Mouse (Mus musculus): ENCODE data around the gene Eif1.
"Not testable (repeated sequence)": the region's sequence is repeated elsewhere in the genome, so short reads cannot be mapped to it uniquely, and the experiment has no call there.

The Eif1 gene

GRCm38 (mm10) chr11:100319492-100320171, at the start of gene Eif1:
Eif1 (plus strand) TSS chr11:100319885.
- DNase-seq (ENCODE audit: low spot score) = peak; percentile 99

GRCm38 (mm10) chr11:100271878-100272277, 47.8 kb upstream of the Eif1 start:
- no peak for DNase-seq (ENCODE audit: low spot score)

GRCm38 (mm10) chr11:100274719-100275118, 45.0 kb upstream of the Eif1 start:
- no peak for DNase-seq (ENCODE audit: low spot score)

DNA sequence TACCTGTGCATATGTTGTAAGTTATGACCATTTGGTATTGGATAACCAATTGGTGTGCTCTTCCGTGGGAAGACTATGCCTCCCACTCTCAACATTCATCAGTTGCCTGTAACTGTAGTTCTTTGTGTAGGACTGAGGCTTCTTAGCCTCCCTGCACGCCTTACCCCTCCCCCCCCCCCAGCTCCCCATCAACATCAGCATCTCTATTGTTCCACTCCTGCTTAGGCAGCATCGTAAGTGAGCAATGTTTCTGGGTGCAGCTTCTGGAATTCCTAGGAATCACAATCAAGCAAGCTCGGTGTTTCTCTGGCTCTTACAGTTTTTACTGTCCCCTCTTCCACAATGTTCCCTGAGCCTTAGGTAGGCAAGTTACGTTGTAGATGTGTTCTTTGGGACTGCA, 44.2 kb upstream of the Eif1 start:
- no peak for DNase-seq (ENCODE audit: low spot score)

DNA sequence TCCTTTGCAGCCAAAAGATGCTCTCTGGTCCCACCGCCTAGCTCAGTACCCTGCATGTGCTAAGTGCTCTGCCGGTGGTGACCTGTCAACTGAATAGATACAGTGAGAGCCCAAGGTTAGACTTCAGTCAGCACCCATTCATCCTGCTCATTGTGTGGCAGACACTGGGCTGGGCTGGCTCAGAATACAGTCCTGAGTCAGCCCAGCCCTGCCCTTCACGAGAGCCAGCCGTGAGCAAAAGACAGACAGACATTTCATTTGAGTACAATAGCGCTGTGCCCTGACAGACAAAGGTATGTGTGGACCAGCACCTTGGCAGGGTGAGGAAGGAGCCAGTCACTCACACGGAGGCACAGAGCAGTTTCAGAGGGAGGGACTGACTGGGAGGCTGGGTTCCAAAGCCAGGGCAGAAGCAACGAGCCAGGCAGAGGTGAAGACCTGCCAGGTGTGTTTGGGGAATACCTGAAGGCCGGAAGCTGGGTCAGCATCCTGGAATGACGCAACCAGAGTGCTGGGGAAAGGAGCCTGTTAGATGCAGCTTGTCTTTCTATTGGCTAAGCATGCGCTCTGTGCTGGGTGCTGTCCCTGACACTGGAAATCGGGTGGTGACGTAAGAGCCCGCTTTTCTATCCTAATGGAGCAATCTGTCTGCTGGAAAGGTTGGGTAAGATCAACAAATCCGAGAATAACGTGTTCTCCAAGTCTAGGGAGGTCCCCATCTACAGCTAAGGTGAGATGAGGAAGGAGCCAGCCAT, 41.8 kb upstream of the Eif1 start:
- no peak for DNase-seq (ENCODE audit: low spot score)

- no peak for DNase-seq (ENCODE audit: low spot score)
Observed at GRCm38 (mm10) chr11:100278759-100279158, 40.9 kb upstream of the Eif1 start.

- peak; percentile 73 for DNase-seq (ENCODE audit: low spot score)
Observed at GRCm38 (mm10) chr11:100281596-100282544, 37.8 kb upstream of the Eif1 start.

GRCm38 (mm10) chr11:100282549-100282948, 37.1 kb upstream of the Eif1 start:
- peak; percentile 38 for DNase-seq (ENCODE audit: low spot score)

- DNase-seq (ENCODE audit: low spot score) = no peak
Observed at GRCm38 (mm10) chr11:100284988-100285387, 34.7 kb upstream of the Eif1 start.

GRCm38 (mm10) chr11:100287024-100287423, 32.7 kb upstream of the Eif1 start:
- DNase-seq (ENCODE audit: low spot score) = no peak

DNA sequence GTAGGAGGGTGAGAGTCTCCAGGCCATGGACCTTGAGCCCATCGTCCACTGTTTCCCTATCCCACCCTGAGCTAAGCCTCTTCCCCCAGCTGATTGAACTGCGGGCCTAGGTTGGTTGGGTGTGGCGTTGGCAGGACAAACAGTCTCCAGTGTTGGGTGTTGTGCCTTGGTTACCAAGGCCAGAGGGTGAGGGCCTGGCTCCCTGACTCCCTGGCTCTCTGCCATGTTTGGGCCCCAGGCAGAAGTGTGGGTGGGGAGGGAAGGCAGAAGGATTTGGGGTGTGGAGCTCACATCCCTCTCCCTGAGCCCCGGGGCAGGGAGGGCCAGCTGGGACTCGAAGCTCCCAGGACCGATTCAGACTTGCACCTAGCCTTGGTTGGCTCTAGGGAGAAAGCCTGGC, 30.7 kb upstream of the Eif1 start:
- DNase-seq (ENCODE audit: low spot score) = no peak

- no peak for DNase-seq (ENCODE audit: low spot score)
Observed at GRCm38 (mm10) chr11:100290235-100290634, 29.4 kb upstream of the Eif1 start.

GRCm38 (mm10) chr11:100292884-100293283, 26.8 kb upstream of the Eif1 start:
- DNase-seq (ENCODE audit: low spot score) = no peak

DNA sequence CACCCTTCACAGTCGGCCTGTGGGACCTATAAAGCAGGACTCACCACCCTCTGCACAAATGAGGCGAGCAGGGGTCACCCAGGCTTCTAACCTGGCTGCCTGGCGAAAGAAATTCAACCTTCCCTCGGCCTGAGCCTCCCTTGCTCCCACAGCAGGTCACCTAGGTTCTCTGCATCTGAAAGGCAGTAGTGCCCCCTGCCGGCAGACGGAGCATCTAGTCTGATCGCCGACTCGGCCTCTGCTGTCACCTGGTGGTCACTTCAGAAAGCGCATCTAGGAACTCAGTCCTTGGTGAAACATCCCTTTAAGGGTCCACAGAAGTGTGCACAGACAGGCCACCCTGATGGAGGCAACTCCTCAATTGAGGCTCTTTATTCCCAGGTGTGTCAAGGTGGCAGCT, 24.4 kb upstream of the Eif1 start:
- DNase-seq (ENCODE audit: low spot score) = no peak

- no peak for DNase-seq (ENCODE audit: low spot score)
Observed at GRCm38 (mm10) chr11:100297801-100298200, 21.9 kb upstream of the Eif1 start.

GRCm38 (mm10) chr11:100298274-100299036, 21.2 kb upstream of the Eif1 start:
- DNase-seq (ENCODE audit: low spot score) = no peak

- no peak for DNase-seq (ENCODE audit: low spot score)
Observed at GRCm38 (mm10) chr11:100300293-100300692, 19.4 kb upstream of the Eif1 start.

GRCm38 (mm10) chr11:100301292-100301691, 18.4 kb upstream of the Eif1 start:
- DNase-seq (ENCODE audit: low spot score) = no peak

- no peak for DNase-seq (ENCODE audit: low spot score)
Observed at GRCm38 (mm10) chr11:100307900-100308299, 11.8 kb upstream of the Eif1 start.

- not testable (repeated sequence) for DNase-seq (ENCODE audit: low spot score)
Observed at GRCm38 (mm10) chr11:100308672-100309071, 11.0 kb upstream of the Eif1 start.

- no peak for DNase-seq (ENCODE audit: low spot score)
Observed at GRCm38 (mm10) chr11:100311656-100312055, 8.0 kb upstream of the Eif1 start.

Data from left cerebral cortex, adult 11 months (tissue).